Mouse (Mus musculus): ENCODE results near the gene Fgf13.

The Fgf13 gene

DNA sequence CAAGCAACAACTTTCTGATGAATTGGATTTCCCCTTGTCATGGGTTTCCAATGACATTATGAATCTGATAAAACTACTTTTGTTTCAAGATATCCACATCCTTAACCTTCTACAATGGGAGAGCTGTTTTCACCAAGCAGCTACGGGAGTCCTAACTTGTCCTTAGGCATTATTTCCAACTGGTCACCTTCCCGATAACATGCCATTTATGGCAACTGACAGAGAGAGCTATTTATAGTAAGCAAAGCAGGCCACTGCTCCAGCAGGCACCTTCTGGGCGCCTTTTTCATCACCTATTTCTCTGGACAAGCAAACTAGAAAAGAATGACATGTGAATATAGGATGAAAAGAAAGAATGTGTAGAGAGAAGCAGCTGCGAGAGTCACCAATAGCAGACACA lies 385.5 kb downstream of the Fgf13 start:
- DNase-seq: no peak

DNA sequence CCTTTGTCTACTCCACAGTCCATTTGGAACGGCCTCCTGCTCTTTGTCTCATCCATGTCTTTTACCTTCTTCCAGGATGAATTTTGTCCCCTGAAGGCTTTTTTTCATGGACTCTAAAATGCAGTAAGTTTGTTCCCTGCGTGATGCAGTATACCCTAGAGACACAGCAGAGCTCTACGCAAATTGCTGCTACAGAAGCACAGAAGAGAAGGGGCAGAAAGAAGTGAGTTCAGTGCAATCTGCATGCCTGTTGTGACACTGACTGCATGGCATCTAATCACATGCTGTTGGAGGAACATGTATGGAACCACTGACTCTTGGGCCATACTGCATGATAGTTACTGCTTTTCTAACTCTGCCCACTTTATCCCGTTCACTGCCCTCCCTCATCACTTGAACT lies 388.2 kb downstream of the Fgf13 start:
- DNase-seq: no peak

GRCm38 (mm10) chrX:59179081-59179596 lies 388.7 kb downstream of the Fgf13 start:
- peak; percentile 8 to 10 for DNase-seq

- DNase-seq: no peak
Measured at GRCm38 (mm10) chrX:59177653-59178052, 390.2 kb downstream of the Fgf13 start.

DNA sequence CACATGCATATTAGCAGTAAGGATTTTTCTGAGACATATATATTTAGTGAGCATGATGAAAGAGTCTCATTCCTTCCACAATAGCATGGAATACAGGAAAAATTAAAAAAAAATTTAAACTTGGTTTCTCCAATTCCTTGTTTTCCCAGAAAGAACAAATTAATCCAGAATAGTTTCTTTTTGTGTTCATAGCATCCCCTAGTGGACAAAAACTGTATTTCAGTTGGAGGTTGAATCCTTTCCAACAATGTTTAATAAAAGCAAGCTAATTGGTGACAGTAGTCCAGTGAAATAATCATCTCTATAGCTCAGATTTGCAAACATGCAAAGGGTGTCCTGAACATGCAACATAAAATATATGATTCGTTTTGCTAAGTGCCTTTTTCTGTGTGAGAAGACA lies 395.7 kb downstream of the Fgf13 start:
- no peak for DNase-seq

GRCm38 (mm10) chrX:59166763-59167162 lies 401.1 kb downstream of the Fgf13 start:
- DNase-seq: no peak

- no peak for DNase-seq
Measured at GRCm38 (mm10) chrX:59141947-59142346, 425.9 kb downstream of the Fgf13 start.

DNA sequence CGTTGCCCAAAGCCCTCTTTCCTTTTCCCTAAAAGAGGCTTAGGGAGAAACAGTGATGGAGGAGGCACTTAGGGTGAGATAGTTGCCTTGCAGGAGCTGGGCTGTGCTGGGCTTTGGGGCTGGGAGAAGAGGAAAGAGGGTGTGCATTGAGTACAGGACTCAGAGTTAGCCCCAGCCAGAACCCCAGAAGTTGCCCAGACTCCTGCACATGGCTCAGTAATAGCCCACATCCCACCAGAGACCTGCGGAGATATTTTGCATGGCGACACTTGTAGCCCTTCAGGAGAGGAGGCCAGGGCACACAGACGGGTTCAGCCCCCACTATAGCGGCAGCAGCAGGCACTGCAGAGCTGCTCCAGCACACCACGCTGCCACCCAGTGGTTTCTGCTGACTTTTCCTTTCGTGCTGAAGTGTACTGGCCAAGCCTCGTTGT lies 432.9 kb downstream of the Fgf13 start:
- DNase-seq: peak; percentile 27 to 56

- DNase-seq: peak; percentile 14 to 31
Measured at GRCm38 (mm10) chrX:59134166-59134861, 433.6 kb downstream of the Fgf13 start.

GRCm38 (mm10) chrX:59133834-59134165 lies 434.1 kb downstream of the Fgf13 start:
- DNase-seq: peak in 1 of 2 experiments; percentile 14

DNA sequence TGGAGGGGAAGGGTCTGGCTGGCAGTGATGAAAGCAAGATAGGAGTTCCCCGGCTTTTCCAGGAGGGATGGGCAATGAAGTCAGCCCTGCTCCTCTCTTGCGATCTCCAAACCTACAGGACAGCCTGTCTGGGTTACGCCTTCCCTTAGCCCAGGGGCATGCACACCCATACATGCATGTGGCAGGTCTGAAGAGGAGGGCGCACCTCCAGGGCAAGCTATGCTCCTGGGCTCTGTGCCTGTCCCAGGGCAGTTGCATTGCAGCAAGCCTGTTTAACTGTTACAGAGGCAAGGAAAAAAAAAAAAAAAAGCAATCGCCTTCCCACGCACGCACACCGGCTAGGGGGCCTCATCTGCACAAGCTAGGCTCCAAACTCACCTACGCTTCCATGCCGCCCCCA lies 434.5 kb downstream of the Fgf13 start:
- peak; percentile 2 for DNase-seq

- DNase-seq: no peak
Measured at GRCm38 (mm10) chrX:59126637-59127036, 441.2 kb downstream of the Fgf13 start.

GRCm38 (mm10) chrX:59113187-59113586 lies 454.7 kb downstream of the Fgf13 start:
- no peak for DNase-seq

DNA sequence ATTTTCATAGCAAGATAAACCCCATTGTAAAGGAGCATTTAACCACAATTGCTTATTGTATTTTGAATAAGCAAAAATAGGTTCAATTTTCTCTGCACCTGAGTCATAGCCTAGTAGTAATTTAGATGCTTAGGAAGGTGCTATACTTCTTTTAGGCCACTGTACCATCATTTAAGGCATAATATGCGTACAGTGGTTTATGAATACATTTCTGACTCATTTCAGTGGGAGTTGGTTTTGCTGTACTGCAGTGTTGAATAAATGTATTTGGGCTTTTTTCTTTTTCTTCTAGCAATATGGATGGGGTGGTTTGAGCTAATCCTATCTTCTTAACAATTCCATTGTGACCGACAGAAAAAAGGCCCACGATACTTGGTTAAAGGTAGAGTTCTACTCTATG lies 481.9 kb downstream of the Fgf13 start:
- no peak for DNase-seq

- DNase-seq: no peak
Measured at GRCm38 (mm10) chrX:59080427-59080826, 487.4 kb downstream of the Fgf13 start.

DNA sequence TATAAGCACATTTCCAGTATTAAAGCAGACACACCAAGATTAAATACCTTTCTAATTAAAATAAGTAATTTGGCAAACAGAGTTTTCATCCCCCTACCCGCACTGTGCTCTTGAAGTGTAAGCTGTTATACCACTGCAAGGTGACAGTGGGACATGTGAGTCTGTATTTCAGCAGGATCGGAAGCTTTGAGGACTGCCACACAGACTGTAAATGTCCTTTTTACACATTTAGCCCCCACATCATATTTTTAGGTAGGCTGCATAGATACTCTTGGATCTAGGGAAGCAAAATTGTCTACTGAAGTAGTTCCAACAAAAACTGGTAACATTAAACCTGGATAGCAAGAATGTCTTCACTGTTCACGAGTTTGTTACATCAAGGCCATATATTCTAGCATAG lies 495.8 kb downstream of the Fgf13 start:
- DNase-seq: no peak

DNA sequence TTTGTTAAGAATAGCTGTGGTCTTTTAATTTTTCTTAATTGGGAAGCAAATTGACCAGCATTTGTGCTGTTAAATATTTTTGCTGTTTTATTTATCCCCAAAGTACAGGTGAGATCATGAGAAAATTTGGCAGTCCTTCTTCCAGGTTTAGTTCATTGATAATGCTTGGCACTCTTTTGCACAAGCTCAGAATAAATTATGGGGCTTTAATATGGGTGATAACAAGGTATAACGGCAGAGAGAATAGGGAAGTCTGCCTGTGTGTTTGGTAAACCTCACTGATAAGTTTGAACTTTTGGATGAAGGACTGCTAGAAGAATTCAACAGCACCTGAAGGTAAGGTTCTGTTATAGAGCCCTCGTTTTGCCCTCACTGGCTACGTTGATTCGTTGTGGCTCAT lies 504.7 kb downstream of the Fgf13 start:
- DNase-seq: no peak

DNA sequence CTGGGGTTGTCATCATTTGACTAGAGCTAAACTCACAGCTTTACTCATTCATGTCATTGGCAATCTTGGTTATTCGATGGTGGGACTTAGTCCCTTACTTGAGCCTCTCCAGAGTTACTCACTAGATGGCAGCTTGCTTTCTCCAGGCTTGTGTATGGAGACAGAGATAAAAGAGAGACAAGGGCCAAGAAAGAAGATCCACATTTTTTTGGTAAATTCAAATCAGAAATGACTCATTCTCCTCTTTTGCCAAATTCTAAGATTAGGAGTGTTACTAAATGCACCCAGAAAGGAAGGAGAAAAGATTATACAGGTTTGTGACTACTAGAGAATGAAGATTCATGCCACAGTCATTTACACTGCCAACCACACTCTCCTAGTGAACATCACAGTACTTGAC lies 532.9 kb downstream of the Fgf13 start:
- DNase-seq: no peak

Measured in kidney, postnatal 4 days (tissue).